Mouse (Mus musculus) lung, postnatal 0 days (tissue): Measurements from ENCODE around the gene Ubox5. TPM values are rescaled to one million over a fixed set of nuclear protein-coding genes. Genes with fewer than 3 reads are reported as not detected.
"Not testable (repeated sequence)": the region's sequence is repeated elsewhere in the genome, so short reads cannot be mapped to it uniquely, and the experiment has no call there.

Experiments used
- ATAC-seq: fragments of 200-750 bp; cut with Nextera tagmentation; 2 replicates; pipeline ENCODE4 v1.8.0; 2017; ENCODE audit warnings: moderate library complexity
- DNase-seq: peaks from one replicate; pipeline ENCODE4 v3.0.0-alpha.2; 2016; ENCODE audit warnings: low spot score
- H3K27ac ChIP-seq: fragments of 300-500 bp; sonication (generic); 2 replicates; pipeline ENCODE4 v1.5.1; 2014; ENCODE audit warnings: antibody characterized with exemption, mild to moderate bottlenecking, low read length, mixed read lengths
- H3K27me3 ChIP-seq: fragments of 300-500 bp; sonication (generic); replicated peaks from 2 replicates; pipeline ENCODE4 v1.6.1; 2014; ENCODE audit warnings: low read length, mixed read lengths; ENCODE audit not compliant: insufficient read depth
- H3K36me3 ChIP-seq: fragments of 300-500 bp; sonication (generic); 2 replicates; pipeline ENCODE4 v1.6.1; 2014; ENCODE audit warnings: low read length, mixed read lengths; ENCODE audit not compliant: insufficient read depth
- H3K4me1 ChIP-seq: fragments of 300-500 bp; sonication (generic); 2 replicates; pipeline ENCODE4 v1.6.1; 2014; ENCODE audit warnings: antibody characterized with exemption, low read depth, low read length, mixed read lengths; ENCODE audit not compliant: insufficient read depth
- H3K4me2 ChIP-seq: fragments of 300-500 bp; sonication (generic); replicated peaks from 2 replicates; pipeline ENCODE4 v1.6.1; 2014; ENCODE audit warnings: low read depth, mild to moderate bottlenecking, low read length, moderate library complexity, mixed read lengths
- H3K4me3 ChIP-seq: fragments of 300-500 bp; sonication (generic); 2 replicates; pipeline ENCODE4 v1.5.1; 2014; ENCODE audit warnings: low read depth, low read length
- H3K9ac ChIP-seq: fragments of 300-500 bp; sonication (generic); replicated peaks from 2 replicates; pipeline ENCODE4 v1.6.1; 2014; ENCODE audit warnings: low read depth, mild to moderate bottlenecking
- H3K9me3 ChIP-seq: fragments of 300-500 bp; sonication (generic); 2 replicates; pipeline ENCODE4 v1.6.1; 2016; ENCODE audit warnings: low read length, mixed read lengths
- CTCF ChIP-seq: IDR thresholded peaks from 2 replicates; pipeline ENCODE4 v1.5.1; 2016; ENCODE audit warnings: antibody characterized with exemption, mild to moderate bottlenecking
- EP300 ChIP-seq: IDR thresholded peaks from 2 replicates; pipeline ENCODE4 v1.6.1; 2016; ENCODE audit warnings: antibody characterized with exemption, mild to moderate bottlenecking, control low read depth
- WGBS: fragments of 180-500 bp; shearing (Covaris S2); extraction: QIAGEN DNeasy Blood & Tissue Kit; methylation state at CpG from one replicate; pipeline ENCODE4 v1.1.7; 2014; 5-methylcytosine and 5-hydroxymethylcytosine counted together
- polyA plus RNA-seq: library from polyadenylated mRNA; unstranded; fragments of >200 nt; fragmentation: Nextera tagmentation; extraction: Ambion mirVana; gene quantifications from 2 replicates; pipeline ENCODE4 v1.2.1, GENCODE M21; 2015

Ubox5 gene
- polyA plus RNA-seq, 1 experiment from 2014 or later: 4.4 TPM

DNA sequence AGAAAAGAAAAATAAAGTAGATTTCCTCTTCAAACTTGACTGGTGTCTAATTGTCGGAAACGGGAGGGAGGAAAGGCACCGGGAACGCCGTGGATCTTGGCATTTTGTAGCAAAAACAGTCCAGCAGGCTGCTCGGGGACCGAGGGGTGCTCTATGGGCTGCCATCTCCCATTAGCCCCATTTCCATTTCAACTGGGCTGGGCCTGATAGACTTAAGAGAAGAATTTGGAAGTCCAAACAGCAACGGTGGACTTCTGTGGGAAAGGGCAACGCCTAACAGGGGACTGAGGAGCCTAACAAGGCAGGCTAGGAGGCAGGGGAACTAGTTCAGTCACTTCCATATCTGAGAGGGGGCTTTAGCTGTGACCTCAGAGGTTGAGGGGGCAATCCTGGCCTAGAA lies 52.8 kb downstream of the Ubox5 start:
- H3K4me3 ChIP-seq: peak overlapping the region; percentile 21; the same call in 1 of the 2 replicates
- H3K27ac ChIP-seq: no peak overlapping the region
- H3K4me1 ChIP-seq: peaks cover 2% of the 10 kb centered on the region; the same call in 1 of the 2 replicates
- no peak for TF ChIP-seq CTCF
- no peak for TF ChIP-seq EP300
- H3K4me2 ChIP-seq: 0 out of 2 replicates have a peak overlapping the region, but pooled peaks have one; percentile 30
- no peak for ATAC-seq
- H3K27me3 ChIP-seq: peaks cover 65% of the 10 kb centered on the region
- WGBS: 9% methylated on average over 9 of the region's 9 CpGs
- H3K9ac ChIP-seq: no peak overlapping the region
- DNase-seq: no peak
- H3K36me3 ChIP-seq: no peaks in the 10 kb centered on the region
- H3K9me3 ChIP-seq: no peaks in the 10 kb centered on the region

DNA sequence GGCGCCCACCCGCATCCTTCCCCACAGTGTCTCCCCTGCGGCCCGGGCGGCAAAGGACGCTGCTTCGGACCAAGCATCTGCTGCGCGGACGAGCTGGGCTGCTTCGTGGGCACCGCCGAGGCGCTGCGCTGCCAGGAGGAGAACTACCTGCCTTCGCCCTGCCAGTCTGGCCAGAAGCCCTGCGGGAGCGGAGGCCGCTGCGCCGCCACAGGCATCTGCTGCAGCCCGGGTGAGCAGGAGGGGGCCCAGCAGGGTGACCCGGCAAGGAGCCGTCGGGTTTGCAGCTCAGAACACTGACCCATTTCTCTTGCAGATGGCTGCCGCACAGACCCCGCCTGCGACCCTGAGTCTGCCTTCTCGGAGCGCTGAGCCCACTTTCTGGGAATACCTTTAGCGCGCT lies 53.3 kb downstream of the Ubox5 start:
- not testable (repeated sequence) for DNase-seq, H3K9ac ChIP-seq, ATAC-seq, H3K36me3 ChIP-seq, H3K9me3 ChIP-seq, H3K4me1 ChIP-seq, H3K27ac ChIP-seq
- H3K27me3 ChIP-seq: peaks cover 60% of the 10 kb centered on the region
- 4% methylated on average over 22 of the region's 32 CpGs for WGBS
- H3K4me3 ChIP-seq: peak overlapping the region; percentile 21; the same call in 1 of the 2 replicates
- peak overlapping the region; percentile 30; the same call in 1 of the 2 replicates for H3K4me2 ChIP-seq

DNA sequence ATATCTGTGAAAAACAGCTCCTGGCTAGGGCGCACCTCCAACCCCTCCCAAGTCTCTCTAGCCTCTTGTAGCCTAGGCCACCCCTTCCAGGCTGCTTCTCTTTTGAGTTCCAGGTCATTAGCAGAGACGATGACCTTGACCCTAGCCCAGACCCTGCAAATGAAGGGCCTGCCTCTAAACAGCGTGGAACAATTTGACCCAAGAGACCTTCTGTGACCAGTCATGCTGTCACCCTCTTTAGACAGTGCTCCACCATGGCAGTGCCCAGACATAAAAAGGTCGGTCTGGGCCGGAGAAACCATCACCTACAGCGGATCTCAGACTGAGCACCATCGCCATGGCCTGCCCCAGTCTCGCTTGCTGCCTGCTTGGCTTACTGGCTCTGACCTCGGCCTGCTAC lies 54.0 kb downstream of the Ubox5 start, which contains the start of gene Oxt:
Gene Oxt (plus strand): TSS at position 301 of the 400 bp plus-strand sequence.
- Histone ChIP-seq H3K9me3 (no peaks in the 10 kb centered on the region), H3K27me3 (peaks cover 55% of the 10 kb centered on the region), H3K4me1 (peaks cover 2% of the 10 kb centered on the region; the same call in 1 of the 2 replicates), H3K36me3 (no peaks in the 10 kb centered on the region), H3K4me3 (peak within 1 kb of the TSS; percentile 21; the same call in 1 of the 2 replicates), H3K27ac (no peak within 1 kb of the TSS), H3K4me2 (peak within 1 kb of the TSS; percentile 30; the same call in 1 of the 2 replicates), H3K9ac (no peak within 1 kb of the TSS)
- TF ChIP-seq EP300 (no peak), CTCF (no peak)
- 50% methylated on average over 9 of the region's 9 CpGs for WGBS
- DNase-seq (no peak), ATAC-seq (no peak)

DNA sequence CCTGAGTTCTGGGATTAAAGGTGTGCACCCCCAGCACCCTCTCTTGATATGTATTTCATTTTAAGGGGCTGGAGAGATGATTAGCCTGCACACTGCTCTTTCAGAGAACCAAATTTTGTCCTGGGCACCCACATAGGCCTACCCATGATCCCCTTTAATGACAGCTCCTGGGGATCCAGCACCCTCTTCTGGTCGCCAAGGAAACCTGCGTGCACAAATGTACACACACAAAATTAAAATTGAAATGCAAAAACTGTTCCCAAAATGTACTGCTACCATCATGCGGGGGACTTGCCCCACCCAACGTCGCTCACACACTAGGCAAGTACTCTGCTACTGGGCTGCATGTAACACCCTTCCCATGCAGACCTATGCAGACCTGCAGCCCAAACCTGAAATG lies 54.9 kb downstream of the Ubox5 start:
- no peak for ATAC-seq
- no peak overlapping the region for H3K4me3 ChIP-seq
- peaks cover 46% of the 10 kb centered on the region for H3K27me3 ChIP-seq

DNA sequence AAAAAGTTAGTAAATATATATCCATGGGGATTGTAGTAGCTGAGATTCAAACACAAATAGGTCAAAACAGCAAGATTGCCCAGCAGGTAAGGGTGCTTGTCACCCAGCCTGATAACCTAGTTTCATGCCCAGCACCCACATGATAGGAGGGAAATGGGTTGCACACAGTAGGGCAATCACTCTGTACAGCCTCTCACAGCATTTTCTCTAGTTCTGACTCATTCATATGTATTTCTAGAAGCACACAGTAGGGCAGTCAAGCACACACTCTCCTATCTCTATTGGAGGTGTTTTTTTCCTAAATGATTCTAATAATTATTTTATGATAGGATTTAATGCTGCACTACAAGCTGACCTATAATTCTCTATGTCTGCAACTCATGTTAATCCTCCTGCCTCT lies 59.9 kb downstream of the Ubox5 start:
- Histone ChIP-seq H3K4me2 (no peak overlapping the region), H3K9ac (no peak overlapping the region), H3K27ac (no peak overlapping the region), H3K4me3 (no peak overlapping the region), H3K27me3 (0 out of 2 replicates have a peak, but pooled peaks cover 3% of the 10 kb centered on the region), H3K36me3 (no peaks in the 10 kb centered on the region), H3K4me1 (no peaks in the 10 kb centered on the region), H3K9me3 (no peaks in the 10 kb centered on the region)
- ATAC-seq (no peak), DNase-seq (no peak)
- TF ChIP-seq CTCF: no peak
- no peak for TF ChIP-seq EP300

More for the DNA sequence above, 54.9 kb downstream of the Ubox5 start:
- no peak overlapping the region for H3K27ac ChIP-seq
- DNase-seq: no peak
- H3K36me3 ChIP-seq: no peaks in the 10 kb centered on the region
- peaks cover 2% of the 10 kb centered on the region; the same call in 1 of the 2 replicates for H3K4me1 ChIP-seq
- WGBS: 81% methylated on average over 5 of the region's 5 CpGs
- no peaks in the 10 kb centered on the region for H3K9me3 ChIP-seq
- no peak overlapping the region for H3K4me2 ChIP-seq
- no peak overlapping the region for H3K9ac ChIP-seq
- TF ChIP-seq CTCF: no peak
- TF ChIP-seq EP300: no peak

DNA sequence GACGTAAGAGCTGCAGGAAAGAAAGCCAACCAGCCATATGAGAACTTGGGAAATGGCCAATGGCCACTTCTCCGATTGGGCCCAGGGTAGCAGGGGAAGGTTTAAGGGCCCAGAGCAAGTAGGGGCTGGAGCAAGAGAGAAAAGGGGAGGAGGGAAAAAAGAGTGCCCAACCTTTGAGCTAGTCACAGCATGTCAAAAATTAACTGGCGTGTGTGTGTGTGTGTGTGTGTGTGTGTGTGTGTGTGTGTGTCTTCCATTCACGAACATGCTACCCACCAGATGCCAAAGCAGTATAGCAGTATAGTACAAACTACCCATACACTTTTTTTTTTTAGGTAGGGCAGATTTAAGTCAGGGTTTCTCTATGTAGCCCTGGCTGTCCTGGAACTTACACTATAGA lies 60.9 kb downstream of the Ubox5 start:
- 0 out of 2 replicates have a peak, but pooled peaks cover 4% of the 10 kb centered on the region for H3K4me1 ChIP-seq
- H3K9me3 ChIP-seq: no peaks in the 10 kb centered on the region
- no peak overlapping the region for H3K9ac ChIP-seq
- no peak overlapping the region for H3K27ac ChIP-seq
- WGBS: 59% methylated on average over 4 of the region's 4 CpGs
- no peaks in the 10 kb centered on the region for H3K36me3 ChIP-seq
- no peak overlapping the region for H3K4me3 ChIP-seq
- ATAC-seq: no peak
- DNase-seq: no peak
- 0 out of 2 replicates have a peak, but pooled peaks cover 3% of the 10 kb centered on the region for H3K27me3 ChIP-seq
- no peak overlapping the region for H3K4me2 ChIP-seq
- no peak for TF ChIP-seq EP300
- no peak for TF ChIP-seq CTCF

DNA sequence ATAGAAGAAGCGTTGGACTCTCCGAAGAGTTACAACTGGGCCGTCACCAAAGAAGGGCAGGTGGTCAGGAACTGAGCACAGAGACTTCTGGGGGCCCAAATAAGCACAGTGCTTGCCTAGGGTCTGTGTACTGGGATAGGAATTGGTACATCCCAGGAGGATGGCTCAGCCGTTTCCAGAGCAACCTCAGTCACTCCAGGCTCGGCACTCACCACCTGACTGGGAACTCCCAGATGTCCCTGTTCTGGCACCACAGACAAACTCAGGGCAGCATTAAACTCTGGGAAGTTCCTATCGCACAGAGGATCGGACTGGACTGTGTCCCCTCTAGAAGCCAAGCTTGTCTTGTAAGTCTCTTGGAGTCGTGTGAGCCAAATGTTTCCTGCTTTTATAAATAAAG lies 64.9 kb downstream of the Ubox5 start:
- H3K9me3 ChIP-seq: no peaks in the 10 kb centered on the region
- DNase-seq: no peak
- 0 out of 2 replicates have a peak, but pooled peaks cover 4% of the 10 kb centered on the region for H3K4me1 ChIP-seq
- H3K36me3 ChIP-seq: no peaks in the 10 kb centered on the region
- no peak overlapping the region for H3K4me2 ChIP-seq
- TF ChIP-seq CTCF (no peak), EP300 (no peak)
- H3K27ac ChIP-seq: no peak overlapping the region
- no peak for ATAC-seq
- 78% methylated on average over 8 of the region's 8 CpGs for WGBS
- H3K9ac ChIP-seq: no peak overlapping the region
- no peaks in the 10 kb centered on the region for H3K27me3 ChIP-seq
- no peak overlapping the region for H3K4me3 ChIP-seq
